Mouse (Mus musculus): ENCODE results near the gene Ehhadh. TPM values are rescaled to one million over a fixed set of nuclear protein-coding genes. Genes with fewer than 3 reads are reported as not detected.

The Ehhadh gene
- polyA plus RNA-seq, 1 experiment, result 3.3 TPM

GRCm38 (mm10) chr16:21785000-21785399 lies 2.6 kb downstream of the Ehhadh start:
- no peak for TF ChIP-seq POLR2A (IDR thresholded peaks at IDR 0.05; ENCODE audit: extremely low read depth, insufficient read depth, low read length)
- no peak for TF ChIP-seq CTCF (IDR thresholded peaks at IDR 0.05; ENCODE audit: extremely low read depth, insufficient read depth, low read length)
- Histone ChIP-seq H3K27ac (ENCODE audit: insufficient read depth, low read length) (no peak overlapping the region), H3K4me1 (ENCODE audit: control insufficient read depth, insufficient read depth, low read length) (no peaks in the 10 kb centered on the region), H3K4me3 (ENCODE audit: insufficient read depth, low read length) (no peak overlapping the region)

- TF ChIP-seq POLR2A (IDR thresholded peaks at IDR 0.05; ENCODE audit: extremely low read depth, insufficient read depth, low read length), result no peak
- no peak for TF ChIP-seq CTCF (IDR thresholded peaks at IDR 0.05; ENCODE audit: extremely low read depth, insufficient read depth, low read length)
- Histone ChIP-seq H3K27ac (ENCODE audit: insufficient read depth, low read length) (no peak overlapping the region), H3K4me1 (ENCODE audit: control insufficient read depth, insufficient read depth, low read length) (no peaks in the 10 kb centered on the region), H3K4me3 (ENCODE audit: insufficient read depth, low read length) (no peak overlapping the region)
Measured at GRCm38 (mm10) chr16:21782807-21783206, 4.8 kb downstream of the Ehhadh start.

- TF ChIP-seq CTCF (IDR thresholded peaks at IDR 0.05; ENCODE audit: extremely low read depth, insufficient read depth, low read length) (no peak), POLR2A (IDR thresholded peaks at IDR 0.05; ENCODE audit: extremely low read depth, insufficient read depth, low read length) (no peak)
- Histone ChIP-seq H3K4me1 (ENCODE audit: control insufficient read depth, insufficient read depth, low read length) (no peaks in the 10 kb centered on the region), H3K27ac (ENCODE audit: insufficient read depth, low read length) (no peak overlapping the region)
Measured at GRCm38 (mm10) chr16:21781895-21782294, 5.7 kb downstream of the Ehhadh start.

GRCm38 (mm10) chr16:21781277-21781676 lies 6.3 kb downstream of the Ehhadh start:
- Histone ChIP-seq H3K27ac (ENCODE audit: insufficient read depth, low read length) (no peak overlapping the region), H3K4me1 (ENCODE audit: control insufficient read depth, insufficient read depth, low read length) (no peaks in the 10 kb centered on the region), H3K4me3 (ENCODE audit: insufficient read depth, low read length) (no peak overlapping the region)
- no peak for TF ChIP-seq POLR2A (IDR thresholded peaks at IDR 0.05; ENCODE audit: extremely low read depth, insufficient read depth, low read length)
- no peak for TF ChIP-seq CTCF (IDR thresholded peaks at IDR 0.05; ENCODE audit: extremely low read depth, insufficient read depth, low read length)

More at GRCm38 (mm10) chr16:21781895-21782294, 5.7 kb downstream of the Ehhadh start:
- H3K4me3 ChIP-seq (ENCODE audit: insufficient read depth, low read length), result no peak overlapping the region

GRCm38 (mm10) chr16:21779149-21779548 lies 8.5 kb downstream of the Ehhadh start:
- Histone ChIP-seq H3K4me1 (ENCODE audit: control insufficient read depth, insufficient read depth, low read length) (no peaks in the 10 kb centered on the region), H3K4me3 (ENCODE audit: insufficient read depth, low read length) (no peak overlapping the region), H3K27ac (ENCODE audit: insufficient read depth, low read length) (no peak overlapping the region)
- TF ChIP-seq POLR2A (IDR thresholded peaks at IDR 0.05; ENCODE audit: extremely low read depth, insufficient read depth, low read length), result no peak
- no peak for TF ChIP-seq CTCF (IDR thresholded peaks at IDR 0.05; ENCODE audit: extremely low read depth, insufficient read depth, low read length)

GRCm38 (mm10) chr16:21778293-21778866 lies 9.2 kb downstream of the Ehhadh start:
- Histone ChIP-seq H3K27ac (ENCODE audit: insufficient read depth, low read length) (no peak overlapping the region), H3K4me3 (ENCODE audit: insufficient read depth, low read length) (no peak overlapping the region), H3K4me1 (ENCODE audit: control insufficient read depth, insufficient read depth, low read length) (no peaks in the 10 kb centered on the region)
- no peak for TF ChIP-seq CTCF (IDR thresholded peaks at IDR 0.05; ENCODE audit: extremely low read depth, insufficient read depth, low read length)

GRCm38 (mm10) chr16:21774725-21775124 lies 12.9 kb downstream of the Ehhadh start:
- Histone ChIP-seq H3K4me3 (ENCODE audit: insufficient read depth, low read length) (no peak overlapping the region), H3K4me1 (ENCODE audit: control insufficient read depth, insufficient read depth, low read length) (no peaks in the 10 kb centered on the region), H3K27ac (ENCODE audit: insufficient read depth, low read length) (no peak overlapping the region)
- no peak for TF ChIP-seq POLR2A (IDR thresholded peaks at IDR 0.05; ENCODE audit: extremely low read depth, insufficient read depth, low read length)
- TF ChIP-seq CTCF (IDR thresholded peaks at IDR 0.05; ENCODE audit: extremely low read depth, insufficient read depth, low read length), result no peak

- Histone ChIP-seq H3K27ac (ENCODE audit: insufficient read depth, low read length) (no peak overlapping the region), H3K4me3 (ENCODE audit: insufficient read depth, low read length) (no peak overlapping the region), H3K4me1 (ENCODE audit: control insufficient read depth, insufficient read depth, low read length) (no peaks in the 10 kb centered on the region)
- TF ChIP-seq POLR2A (IDR thresholded peaks at IDR 0.05; ENCODE audit: extremely low read depth, insufficient read depth, low read length) (no peak), CTCF (IDR thresholded peaks at IDR 0.05; ENCODE audit: extremely low read depth, insufficient read depth, low read length) (peak; percentile 47)
Measured at GRCm38 (mm10) chr16:21769667-21770066, 17.9 kb downstream of the Ehhadh start.

- TF ChIP-seq POLR2A (IDR thresholded peaks at IDR 0.05; ENCODE audit: extremely low read depth, insufficient read depth, low read length), result no peak
- peak; percentile 35; the same call in 1 of the 2 replicates for TF ChIP-seq CTCF (IDR thresholded peaks at IDR 0.05; ENCODE audit: extremely low read depth, insufficient read depth, low read length)
- H3K4me1 ChIP-seq (ENCODE audit: control insufficient read depth, insufficient read depth, low read length), result no peaks in the 10 kb centered on the region
- H3K4me3 ChIP-seq (ENCODE audit: insufficient read depth, low read length), result no peak overlapping the region
- H3K27ac ChIP-seq (ENCODE audit: insufficient read depth, low read length), result no peak overlapping the region
Measured at GRCm38 (mm10) chr16:21768255-21768654, 19.4 kb downstream of the Ehhadh start.

GRCm38 (mm10) chr16:21758447-21758846 lies 29.2 kb downstream of the Ehhadh start:
- Histone ChIP-seq H3K4me3 (ENCODE audit: insufficient read depth, low read length) (no peak overlapping the region), H3K27ac (ENCODE audit: insufficient read depth, low read length) (no peak overlapping the region), H3K4me1 (ENCODE audit: control insufficient read depth, insufficient read depth, low read length) (no peaks in the 10 kb centered on the region)
- TF ChIP-seq CTCF (IDR thresholded peaks at IDR 0.05; ENCODE audit: extremely low read depth, insufficient read depth, low read length), result no peak
- TF ChIP-seq POLR2A (IDR thresholded peaks at IDR 0.05; ENCODE audit: extremely low read depth, insufficient read depth, low read length), result no peak

Data from cortical plate, adult 2 months (tissue).